Mouse (Mus musculus) limb, embryonic 14.5 days (tissue): ENCODE measurements around the gene Pfdn4. TPM values are rescaled to one million over a fixed set of nuclear protein-coding genes. Genes with fewer than 3 reads are reported as not detected.

Experiments
- ATAC-seq: fragments of 200-750 bp; cut with Nextera tagmentation; 2 replicates; pipeline ENCODE4 v1.8.0; 2017; ENCODE audit warnings: low read depth, moderate number of reproducible peaks, moderate TSS enrichment; ENCODE audit not compliant: low FRiP score
- DNase-seq: peaks from one replicate; pipeline ENCODE4 v3.0.0-alpha.2; 2015; ENCODE audit warnings: low spot score
- H3K27ac ChIP-seq: fragments of 300-500 bp; sonication (generic); replicated peaks from 2 replicates; pipeline ENCODE4 v1.5.1; 2014; ENCODE audit warnings: low read depth, mild to moderate bottlenecking, low read length, moderate library complexity, mixed read lengths
- H3K27me3 ChIP-seq: fragments of 300-500 bp; sonication (generic); 2 replicates; pipeline ENCODE4 v1.6.1; 2014; ENCODE audit warnings: low read length, mixed read lengths; ENCODE audit not compliant: control insufficient read depth, insufficient read depth
- H3K36me3 ChIP-seq: fragments of 300-500 bp; sonication (generic); 2 replicates; pipeline ENCODE4 v1.6.1; 2014; ENCODE audit warnings: mild to moderate bottlenecking, low read length, moderate library complexity, mixed read lengths; ENCODE audit not compliant: control insufficient read depth, insufficient read depth
- H3K4me1 ChIP-seq: fragments of 300-500 bp; sonication (generic); 2 replicates; pipeline ENCODE4 v1.6.1; 2014; ENCODE audit warnings: antibody characterized with exemption, low read length, mixed read lengths; ENCODE audit not compliant: control insufficient read depth, insufficient read depth
- H3K4me2 ChIP-seq: fragments of 300-500 bp; sonication (generic); replicated peaks from 2 replicates; pipeline ENCODE4 v1.6.1; 2014; ENCODE audit warnings: low read depth, mild to moderate bottlenecking, low read length, moderate library complexity; ENCODE audit not compliant: severe bottlenecking
- H3K4me3 ChIP-seq: fragments of 300-500 bp; sonication (generic); replicated peaks from 2 replicates; pipeline ENCODE4 v1.5.1; 2014; ENCODE audit warnings: low read length
- H3K9ac ChIP-seq: fragments of 300-500 bp; sonication (generic); 2 replicates; pipeline ENCODE4 v1.6.1; 2014; ENCODE audit warnings: mild to moderate bottlenecking, low read depth, low read length, moderate library complexity; ENCODE audit not compliant: severe bottlenecking
- H3K9me3 ChIP-seq: fragments of 300-500 bp; sonication (generic); 2 replicates; pipeline ENCODE4 v1.6.1; 2016; ENCODE audit warnings: low read length; ENCODE audit not compliant: control insufficient read depth
- POLR2A ChIP-seq: fragments of 200-500 bp; IDR thresholded peaks from 2 replicates; pipeline ENCODE4 v1.8.0; 2012; ENCODE audit warnings: inconsistent platforms, mild to moderate bottlenecking, moderate library complexity, borderline replicate concordance; ENCODE audit not compliant: insufficient read depth, insufficient read length; ENCODE audit errors: extremely low read depth
- WGBS: fragments of 180-500 bp; shearing (Covaris S2); extraction: QIAGEN DNeasy Blood & Tissue Kit; methylation state at CpG from one replicate; pipeline ENCODE4 v1.1.7; 2014; 5-methylcytosine and 5-hydroxymethylcytosine counted together
- polyA plus RNA-seq, 2 experiments: library from polyadenylated mRNA; depleted of rRNA in 1 of 2; stranded (reverse) in 1 of 2; unstranded in 1 of 2; fragments of >200 nt; fragmentation: Nextera tagmentation in 1 of 2; extraction: Ambion mirVana in 1 of 2; gene quantifications; 2 replicates each; pipeline versions ENCODE4 v1.2.1 to v1.2.3; 2012 to 2014

The Pfdn4 gene
- polyA plus RNA-seq, 2 experiments: 45.0 to 82.6 TPM

DNA sequence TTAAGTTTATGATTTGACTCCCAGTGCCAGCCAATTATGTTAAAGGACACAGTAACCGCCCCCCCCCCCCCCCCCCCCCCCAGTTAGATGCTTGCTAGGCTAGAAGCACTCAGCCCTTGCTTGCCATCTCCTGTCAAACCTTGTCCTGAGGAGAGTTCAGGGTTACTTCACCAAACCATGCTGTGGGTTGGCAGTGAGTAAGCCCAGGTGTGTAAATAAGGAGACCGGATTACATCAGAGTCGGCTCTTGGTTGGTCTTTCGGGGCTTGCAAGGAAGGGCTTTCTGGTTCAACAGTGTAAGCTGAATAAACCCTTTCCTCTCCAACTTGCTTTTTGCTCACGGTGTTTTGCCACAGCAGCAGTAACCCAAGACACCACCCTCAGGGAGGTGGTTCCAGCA lies 47.4 kb downstream of the Pfdn4 start:
- H3K9me3 ChIP-seq: no peaks in the 10 kb centered on the region
- H3K36me3 ChIP-seq: no peaks in the 10 kb centered on the region
- TF ChIP-seq POLR2A: no peak
- no peak overlapping the region for H3K4me2 ChIP-seq
- WGBS: 64% methylated on average over 5 of the region's 5 CpGs
- no peak overlapping the region for H3K9ac ChIP-seq
- DNase-seq: no peak
- no peaks in the 10 kb centered on the region for H3K27me3 ChIP-seq
- no peak for ATAC-seq
- H3K27ac ChIP-seq: no peak overlapping the region
- peaks cover 10% of the 10 kb centered on the region for H3K4me1 ChIP-seq
- H3K4me3 ChIP-seq: no peak overlapping the region

DNA sequence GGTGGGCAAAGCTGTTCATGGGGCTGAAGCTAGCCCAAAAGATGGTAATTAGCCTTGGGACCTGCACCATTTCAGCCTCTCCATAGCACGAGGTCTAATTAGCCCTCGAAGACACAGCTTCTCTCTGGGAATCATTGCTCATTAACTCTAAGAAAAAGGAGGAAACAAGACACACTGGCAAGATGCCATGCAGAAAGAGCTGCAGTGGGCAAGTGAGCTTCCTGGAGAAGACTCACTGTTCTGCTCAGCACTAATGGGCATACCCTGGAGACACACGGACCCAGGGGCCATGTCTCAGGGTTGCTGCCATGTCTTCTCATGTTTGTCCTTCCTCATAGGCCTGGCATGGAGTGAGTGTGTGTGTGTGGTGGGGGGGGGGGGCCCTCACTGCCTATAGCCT lies 47.9 kb downstream of the Pfdn4 start:
- Histone ChIP-seq H3K9me3 (no peaks in the 10 kb centered on the region), H3K27me3 (no peaks in the 10 kb centered on the region), H3K4me2 (no peak overlapping the region), H3K4me3 (no peak overlapping the region), H3K36me3 (no peaks in the 10 kb centered on the region), H3K4me1 (peaks cover 10% of the 10 kb centered on the region), H3K9ac (no peak overlapping the region), H3K27ac (no peak overlapping the region)
- 40% methylated on average over 3 of the region's 3 CpGs for WGBS
- ATAC-seq (no peak), DNase-seq (no peak)
- no peak for TF ChIP-seq POLR2A

DNA sequence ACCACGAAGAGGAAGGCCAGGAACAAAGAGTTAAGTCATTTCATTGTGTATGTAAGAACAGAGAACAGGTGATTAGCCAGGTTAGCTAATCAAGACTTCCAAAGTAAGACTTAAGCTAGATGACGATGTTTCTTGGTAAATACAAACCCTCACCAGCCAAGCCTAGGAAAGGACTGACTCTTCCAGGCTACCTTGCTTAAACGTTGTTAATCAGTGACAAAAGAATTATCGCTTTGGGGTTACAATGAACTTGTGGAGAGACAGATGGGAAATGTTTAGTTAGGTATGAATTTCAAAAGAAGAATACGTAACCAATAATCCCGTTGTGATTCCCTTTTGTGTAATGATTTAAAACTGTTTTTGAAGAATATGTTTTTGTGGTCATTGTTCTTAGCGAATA lies 48.7 kb downstream of the Pfdn4 start:
- Histone ChIP-seq H3K4me1 (peaks cover 12% of the 10 kb centered on the region), H3K27me3 (no peaks in the 10 kb centered on the region), H3K9ac (no peak overlapping the region), H3K36me3 (no peaks in the 10 kb centered on the region), H3K27ac (no peak overlapping the region), H3K4me3 (no peak overlapping the region), H3K9me3 (no peaks in the 10 kb centered on the region), H3K4me2 (no peak overlapping the region)
- WGBS: 79% methylated on average over 7 of the region's 7 CpGs
- no peak for TF ChIP-seq POLR2A
- DNase-seq: no peak
- ATAC-seq: no peak

DNA sequence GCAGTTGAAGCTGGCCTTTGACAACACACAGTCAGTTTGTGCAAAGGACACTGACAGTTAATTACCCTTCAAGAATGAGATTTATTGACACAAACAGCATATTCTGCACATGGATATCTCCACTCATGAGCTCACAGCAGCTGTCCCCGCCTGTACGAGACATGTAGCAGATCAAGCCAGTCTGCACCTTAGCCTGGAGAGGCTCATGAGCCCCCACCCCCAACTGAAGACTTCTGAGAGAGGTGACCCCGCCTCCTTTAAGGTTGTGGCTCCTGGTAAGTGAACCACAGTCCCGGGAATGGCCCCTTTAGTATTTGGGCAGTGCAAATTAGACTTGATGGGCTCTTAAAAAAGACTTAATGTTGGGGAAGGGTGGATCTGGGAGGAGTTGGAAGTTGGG lies 49.5 kb downstream of the Pfdn4 start:
- Histone ChIP-seq H3K27me3 (no peaks in the 10 kb centered on the region), H3K27ac (no peak overlapping the region), H3K9ac (no peak overlapping the region), H3K4me2 (no peak overlapping the region), H3K9me3 (no peaks in the 10 kb centered on the region), H3K36me3 (no peaks in the 10 kb centered on the region), H3K4me3 (no peak overlapping the region), H3K4me1 (peaks cover 18% of the 10 kb centered on the region)
- no peak for TF ChIP-seq POLR2A
- WGBS: 39% methylated on average over 4 of the region's 4 CpGs
- ATAC-seq (no peak), DNase-seq (no peak)

DNA sequence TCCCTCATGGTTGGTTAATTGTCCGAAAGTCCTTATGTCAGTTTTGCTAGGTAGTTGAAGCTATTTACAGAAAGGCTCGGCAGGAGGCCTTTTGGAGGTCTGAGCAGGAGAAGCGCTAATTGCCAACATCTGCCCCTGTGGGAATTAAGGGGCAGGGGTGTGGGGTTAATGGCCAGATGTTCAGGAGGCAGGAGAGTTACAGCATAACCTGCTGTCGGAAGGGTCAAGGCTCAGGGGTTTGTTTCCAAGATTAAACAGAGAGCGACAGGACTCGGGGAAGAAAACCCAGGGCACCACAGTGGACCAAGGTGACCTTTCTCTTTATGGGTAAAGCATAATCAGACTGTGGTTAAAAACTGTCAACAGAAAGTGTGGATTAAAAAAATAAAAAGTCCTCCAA lies 51.3 kb downstream of the Pfdn4 start:
- TF ChIP-seq POLR2A: no peak
- Histone ChIP-seq H3K4me3 (no peak overlapping the region), H3K4me2 (no peak overlapping the region), H3K4me1 (peaks cover 27% of the 10 kb centered on the region), H3K36me3 (no peaks in the 10 kb centered on the region), H3K9ac (no peak overlapping the region), H3K27ac (no peak overlapping the region), H3K9me3 (no peaks in the 10 kb centered on the region), H3K27me3 (no peaks in the 10 kb centered on the region)
- DNase-seq: no peak
- WGBS: 12% methylated on average over 6 of the region's 6 CpGs
- ATAC-seq: no peak

DNA sequence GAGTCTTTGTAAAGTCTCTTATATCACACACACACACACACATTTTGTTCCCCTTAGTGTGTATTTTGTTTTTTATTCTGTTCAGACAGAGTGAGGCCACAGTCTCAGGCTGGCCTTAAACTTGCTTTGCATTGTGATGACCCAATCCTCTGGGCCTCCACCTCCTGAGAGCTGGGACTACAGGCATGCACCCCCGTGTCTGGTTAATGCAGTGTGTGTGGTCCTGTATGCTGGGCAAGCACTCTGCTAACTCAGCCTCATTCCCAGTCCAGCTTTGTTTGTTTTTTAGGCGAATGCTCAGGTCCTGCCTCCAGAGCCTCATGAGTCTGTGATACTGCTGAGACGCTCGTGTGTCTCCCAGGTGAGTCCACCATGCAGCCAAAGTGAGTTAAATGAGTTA lies 51.8 kb downstream of the Pfdn4 start:
- no peak for TF ChIP-seq POLR2A
- no peaks in the 10 kb centered on the region for H3K36me3 ChIP-seq
- no peak for DNase-seq
- H3K27me3 ChIP-seq: no peaks in the 10 kb centered on the region
- H3K9me3 ChIP-seq: no peaks in the 10 kb centered on the region
- no peak overlapping the region for H3K9ac ChIP-seq
- H3K27ac ChIP-seq: no peak overlapping the region
- no peak overlapping the region for H3K4me2 ChIP-seq
- 19% methylated on average over 4 of the region's 4 CpGs for WGBS
- no peak for ATAC-seq
- no peak overlapping the region for H3K4me3 ChIP-seq
- peaks cover 27% of the 10 kb centered on the region for H3K4me1 ChIP-seq
